Comparison of ENCODE assay signal across 10 mouse cellular contexts in genomic region chr14:73141800-73142199, GRCm38 (mm10). TPM values are rescaled to one million over a fixed set of nuclear protein-coding genes. Genes with fewer than 3 reads are reported as not detected.
DNase-seq lines count a peak whose midpoint lies in the region; ATAC-seq and TF ChIP-seq lines count a peak whose summit lies in the region.
"Had no signal": no experiment of that assay in that cellular context is flagged by ENCODE, and none has a peak within 500 bp of the region (broad histone marks: within the 10 kb centered on the region; RNA-seq: fewer than 3 reads in every experiment).

No protein-coding gene starts in this region.

- DNase-seq in cerebellum, adult 9-10 months: peak; percentile 23
- no peak for DNase-seq in cerebellum, adult 8-10 months
- DNase-seq in kidney, adult 8-10 months: no peak
- no peak for DNase-seq in forebrain, postnatal 0 days
- peak; percentile 86 for DNase-seq in midbrain, embryonic 11.5 days (ENCODE audit: low spot score, missing footprints)
- DNase-seq in yolk sac, embryonic 10.5 days (ENCODE audit: low spot score): no peak
- DNase-seq: gastrocnemius, adult 2 months; kidney, postnatal 10 days had no signal

- ATAC-seq in kidney, embryonic 15.5 days (replicated peaks; ENCODE audit: low FRiP score): no peak
- ATAC-seq in forebrain, postnatal 0 days: no peak
- no peak for ATAC-seq in midbrain, embryonic 11.5 days (ENCODE audit: low FRiP score)
- ATAC-seq in CD4-positive, CD25-positive, alpha-beta regulatory T cell, adult 4 months: no peak

- no peaks in the 10 kb centered on the region for H3K9me3 ChIP-seq in kidney, embryonic 15.5 days (replicated peaks)
- no peaks in the 10 kb centered on the region for H3K9me3 ChIP-seq in forebrain, postnatal 0 days (ENCODE audit: low read length)
- no peaks in the 10 kb centered on the region for H3K9me3 ChIP-seq in midbrain, embryonic 11.5 days (ENCODE audit: control insufficient read depth, low read length)

- TF ChIP-seq CTCF in forebrain, postnatal 0 days (IDR thresholded peaks at IDR 0.05; ENCODE audit: low read depth): no peak

- WGBS in kidney, embryonic 15.5 days: 79% methylated on average over 3 of the region's 3 CpGs
- WGBS in forebrain, postnatal 0 days: 60% methylated on average over 3 of the region's 3 CpGs
- WGBS in midbrain, embryonic 11.5 days: 31% methylated on average over 3 of the region's 3 CpGs

- no peaks in the 10 kb centered on the region for H3K27me3 ChIP-seq in kidney, embryonic 15.5 days
- H3K27me3 ChIP-seq in forebrain, postnatal 0 days (ENCODE audit: insufficient read depth, low read length): no peaks in the 10 kb centered on the region
- no peaks in the 10 kb centered on the region for H3K27me3 ChIP-seq in midbrain, embryonic 11.5 days (ENCODE audit: control insufficient read depth, insufficient read depth, low read length)

- H3K36me3 ChIP-seq in kidney, embryonic 15.5 days: peaks cover 12% of the 10 kb centered on the region
- H3K36me3 ChIP-seq in forebrain, postnatal 0 days (ENCODE audit: insufficient read depth): no peaks in the 10 kb centered on the region
- H3K36me3 ChIP-seq in midbrain, embryonic 11.5 days (ENCODE audit: control insufficient read depth, insufficient read depth, low read length): no peaks in the 10 kb centered on the region

- no peak overlapping the region for H3K4me3 ChIP-seq in kidney, embryonic 15.5 days (replicated peaks)
- H3K4me3 ChIP-seq in forebrain, postnatal 0 days (ENCODE audit: low read depth, low read length): no peak overlapping the region
- H3K4me3 ChIP-seq in midbrain, embryonic 11.5 days (ENCODE audit: low read depth, low read length): no peak overlapping the region

- peak overlapping the region; percentile 100 for H3K27ac ChIP-seq in kidney, embryonic 15.5 days
- H3K27ac ChIP-seq in forebrain, postnatal 0 days (ENCODE audit: low read depth, low read length): no peak overlapping the region
- H3K27ac ChIP-seq in midbrain, embryonic 11.5 days (ENCODE audit: low read depth, low read length): peak overlapping the region; percentile 9; the same call in 1 of the 2 replicates

- H3K4me2 ChIP-seq in kidney, embryonic 15.5 days: peak overlapping the region; percentile 76; the same call in 1 of the 2 replicates
- peak overlapping the region; percentile 75; the same call in 1 of the 2 replicates for H3K4me2 ChIP-seq in forebrain, postnatal 0 days (ENCODE audit: low read depth)
- H3K4me2 ChIP-seq in midbrain, embryonic 11.5 days: no peak overlapping the region; the same call in 1 of the 2 replicates

- peaks cover 34% of the 10 kb centered on the region for H3K4me1 ChIP-seq in kidney, embryonic 15.5 days
- H3K4me1 ChIP-seq in forebrain, postnatal 0 days (ENCODE audit: insufficient read depth): peaks cover 17% of the 10 kb centered on the region; the same call in 1 of the 2 replicates
- H3K4me1 ChIP-seq in midbrain, embryonic 11.5 days (ENCODE audit: control insufficient read depth, insufficient read depth, low read length): peaks cover 17% of the 10 kb centered on the region

- H3K9ac ChIP-seq in kidney, embryonic 15.5 days: no peak overlapping the region
- H3K9ac ChIP-seq in forebrain, postnatal 0 days: no peak overlapping the region
- H3K9ac ChIP-seq in midbrain, embryonic 11.5 days (ENCODE audit: low read length): no peak overlapping the region

RNA-seq across cellular contexts. Expression of gene Rcbtb2, which starts 19.0 kb away (rescaled TPM):
- polyA plus RNA-seq in kidney, embryonic 15.5 days (2015; fragmentation: Nextera tagmentation; extraction: Ambion mirVana): 128 and 131 TPM in 2 replicates
- total RNA-seq in forebrain, postnatal 0 days (2014; rRNA removed): 63.9 and 79.9 TPM in 2 replicates
- polyA plus RNA-seq in forebrain, postnatal 0 days (2015; fragmentation: Nextera tagmentation; extraction: Ambion mirVana): 39.1 and 48.9 TPM in 2 replicates
- polyA plus RNA-seq in midbrain, embryonic 11.5 days (2014; fragmentation: Nextera tagmentation; extraction: Ambion mirVana): 169 and 177 TPM in 2 replicates
- 10 to 100 TPM; 55.6 to 61.4 TPM for polyA plus RNA-seq in CD4-positive, CD25-positive, alpha-beta regulatory T cell, adult 4 months (2017; shearing (Covaris generic))

Comparison
In these comparisons a context has a peak if more than half of its experiments do, and no peak if none do; other contexts are left out.
1. DNase-seq: peak in cerebellum, adult 9-10 months (single experiment) and midbrain, embryonic 11.5 days (single experiment); none in cerebellum, adult 8-10 months (single experiment), kidney, adult 8-10 months (0 of 2), forebrain, postnatal 0 days (single experiment) and yolk sac, embryonic 10.5 days (single experiment).